Mouse (Mus musculus): ENCODE data around the gene Tpgs1. TPM values are rescaled to one million over a fixed set of nuclear protein-coding genes. Genes with fewer than 3 reads are reported as not detected.

Tpgs1 gene
- polyA plus RNA-seq (2021; fragmentation: Nextera tagmentation): 151 and 171 TPM in 2 replicates
- long read RNA-seq, experiment 1, transcript Tpgs1-201 (2 exons, 1,143 nt): major isoform, 207 of 219 reads
- long read RNA-seq, experiment 1, partial matches to known transcripts: 5 of 219 reads
- long read RNA-seq, experiment 1, other reads (novel, unspliced or antisense): 6 of 219 reads
- long read RNA-seq, experiment 2, transcript Tpgs1-201 (2 exons, 1,143 nt): major isoform, 127 of 128 reads
- long read RNA-seq, experiment 2, partial matches to known transcripts: 0 of 128 reads
- long read RNA-seq, experiment 2, other reads (novel, unspliced or antisense): 0 of 128 reads

DNA sequence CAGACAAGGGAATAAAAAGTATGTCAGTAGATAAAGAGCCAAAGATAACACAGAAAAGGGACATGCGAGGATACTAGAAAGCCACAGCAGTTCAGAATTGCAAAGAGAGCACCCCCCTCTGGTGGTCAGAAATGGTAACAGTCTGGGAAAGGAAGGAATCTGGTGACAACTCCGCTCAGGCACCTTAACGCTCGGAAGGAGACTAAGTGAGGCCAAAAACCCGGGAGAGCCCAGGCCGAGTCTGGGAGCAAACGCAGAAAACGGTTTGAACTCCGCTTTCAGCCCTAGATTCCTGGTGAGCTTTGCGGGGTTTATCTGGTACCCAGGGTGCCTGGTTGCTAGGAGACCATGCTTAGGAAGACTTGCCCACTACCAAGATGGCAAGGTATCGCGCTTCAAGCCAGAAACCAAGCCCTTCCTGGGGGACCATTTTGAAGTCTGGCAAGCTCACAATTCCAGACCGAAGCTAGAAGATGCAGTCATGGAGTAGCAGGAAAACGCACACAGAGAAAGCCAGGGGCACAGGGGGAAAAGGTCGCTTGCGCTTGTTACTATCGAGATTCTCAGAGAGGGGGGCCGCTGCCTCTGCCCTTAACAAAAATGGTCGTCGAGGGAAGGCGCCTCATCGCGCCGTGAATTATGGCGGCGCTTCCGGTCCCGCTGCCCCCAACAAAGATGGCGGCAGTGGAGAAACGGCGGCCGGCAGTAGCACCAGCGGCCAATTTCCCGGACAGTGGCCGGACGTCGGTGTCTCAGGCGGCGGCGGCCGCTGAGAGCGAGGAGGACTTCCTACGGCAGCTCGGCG, at the start of gene Tpgs1:
TSS of gene Tpgs1 (plus strand) at position 599 of the 805 bp plus-strand sequence.

DNA sequence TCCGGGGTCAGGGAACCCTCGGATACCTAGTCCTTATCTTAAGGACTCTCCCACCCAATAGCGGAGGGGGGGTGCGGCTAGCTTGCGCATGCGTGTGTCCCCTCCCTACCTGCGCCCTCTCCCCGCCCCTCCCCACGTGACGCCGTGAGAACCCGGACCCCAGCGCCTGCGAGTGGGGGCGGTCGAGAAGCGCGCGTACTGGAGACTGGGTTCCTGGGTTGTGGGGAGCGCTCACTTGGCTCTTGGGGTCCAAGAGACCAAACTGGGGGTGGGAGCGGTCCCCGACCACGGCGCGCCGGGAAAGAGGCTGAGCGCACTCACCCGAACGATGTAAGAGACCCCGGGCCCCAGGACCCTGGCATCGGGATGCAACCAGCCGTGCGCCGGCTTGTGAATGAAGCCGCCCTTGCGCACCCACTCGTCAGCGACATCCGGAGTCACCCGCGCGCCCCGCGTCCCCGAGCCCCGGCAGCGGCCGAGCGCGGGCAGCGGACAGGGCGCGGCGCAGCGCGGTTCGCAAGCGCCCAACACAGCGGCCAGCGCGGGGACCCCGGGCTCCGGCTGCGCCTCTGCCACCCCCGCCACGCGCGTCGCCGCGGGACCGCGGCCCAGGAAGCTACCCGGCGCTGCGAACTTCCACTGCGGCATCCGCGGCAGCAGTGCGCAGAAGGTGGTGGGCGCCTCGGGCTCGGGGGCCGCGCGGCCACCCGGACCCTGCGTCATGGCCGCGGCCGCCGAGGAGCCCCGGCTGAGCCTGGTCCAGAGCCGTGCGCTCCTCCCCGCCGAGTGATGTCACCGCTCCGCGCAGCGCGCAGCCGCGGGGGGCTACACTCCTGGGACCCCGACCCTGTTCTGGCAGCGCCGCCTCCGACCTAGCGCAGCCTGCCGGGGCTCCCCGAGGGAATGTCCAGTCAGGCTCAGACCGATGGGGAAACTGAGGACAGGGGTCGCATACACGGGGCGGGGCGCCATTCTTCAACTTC, 31.8 kb upstream of the Tpgs1 start, which contains the start of gene Shc2:
TSS of gene Shc2 (minus strand) at position 791 of the 983 bp plus-strand sequence.

DNA sequence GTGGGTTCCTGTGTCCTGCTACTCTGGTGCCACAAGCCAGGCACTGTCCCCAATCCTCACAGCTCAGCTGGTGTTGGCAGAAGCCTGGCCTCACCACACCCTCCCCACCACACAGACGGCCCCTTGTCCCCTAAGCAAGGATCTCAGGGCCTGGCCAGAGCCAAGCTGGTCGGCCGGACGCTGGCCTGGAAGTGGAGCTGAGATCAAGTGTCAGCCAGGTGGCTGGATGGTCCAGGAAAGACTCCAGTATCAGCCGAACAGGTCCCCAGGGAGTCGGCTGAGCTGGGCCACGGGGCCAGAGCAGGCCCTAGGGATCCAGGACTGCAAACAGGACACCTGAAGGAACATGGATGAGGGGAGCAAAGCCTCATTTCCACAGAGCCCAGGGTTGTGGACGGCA, 23.5 kb upstream of the Tpgs1 start, which contains the start of gene Odf3l2:
TSS of gene Odf3l2 (minus strand) at position 28 of the 400 bp plus-strand sequence.

DNA sequence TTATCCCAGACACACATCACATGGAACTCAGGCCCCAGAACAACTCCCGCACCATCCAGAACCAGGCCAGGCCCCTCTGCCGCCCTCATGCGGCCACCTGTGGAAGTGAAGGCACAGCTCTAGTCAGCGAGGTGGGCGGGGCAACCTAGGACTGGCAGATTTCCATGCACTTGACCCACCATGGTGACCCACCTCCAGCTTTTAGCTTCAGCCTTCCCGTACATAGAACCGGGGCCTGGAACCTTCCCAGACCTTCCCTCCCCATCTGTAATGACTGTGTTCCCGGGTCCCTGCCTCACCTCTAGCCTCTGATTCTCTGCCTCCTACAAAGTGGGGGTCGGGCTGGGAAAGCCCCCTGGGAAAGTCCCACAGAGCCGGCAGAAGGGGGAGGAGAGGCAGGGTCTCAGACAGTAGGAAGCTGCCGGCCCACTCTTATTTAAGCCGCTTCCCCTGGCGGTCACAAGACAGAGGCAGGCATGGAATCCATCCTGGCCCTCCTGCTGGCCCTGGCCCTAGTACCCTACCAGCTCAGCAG, 5.0 kb upstream of the Tpgs1 start, which contains the start of gene Madcam1:
TSS of gene Madcam1 (plus strand) at position 429 of the 535 bp plus-strand sequence.

DNA sequence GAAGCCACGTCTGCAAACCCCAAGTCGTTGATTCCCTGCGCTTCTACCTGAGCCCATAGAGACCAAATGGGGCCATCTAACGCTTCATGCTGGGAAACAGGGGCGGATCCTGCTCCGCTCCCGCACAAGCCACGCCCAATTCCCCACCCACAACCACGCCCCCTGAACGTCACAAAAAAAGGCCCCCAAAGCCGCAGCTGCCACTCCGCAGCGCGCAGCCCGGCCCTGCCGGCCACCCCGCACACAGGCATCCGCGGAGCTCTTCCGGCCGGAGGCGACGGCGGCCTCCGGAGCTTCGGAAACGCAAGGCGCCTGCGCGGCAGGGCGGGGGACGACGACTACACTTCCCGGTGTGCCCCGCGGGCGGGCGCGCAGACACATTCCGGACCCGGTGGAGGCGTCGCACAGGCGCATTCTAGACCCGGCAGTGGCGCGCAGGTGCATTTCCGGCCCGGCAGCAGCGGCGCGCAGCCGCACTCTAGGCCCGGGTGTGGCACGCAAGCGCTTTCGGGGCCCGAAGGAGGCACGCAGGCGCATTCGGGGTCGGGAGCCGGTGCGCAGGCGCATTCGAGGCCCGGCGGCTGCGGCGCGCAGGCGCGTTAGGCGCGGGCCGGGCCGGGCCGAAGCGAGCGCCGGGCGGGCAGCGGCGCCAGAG, 12.5 kb downstream of the Tpgs1 start, which contains the start of gene Cdc34:
TSS of gene Cdc34 (plus strand) at position 605 of the 655 bp plus-strand sequence.

DNA sequence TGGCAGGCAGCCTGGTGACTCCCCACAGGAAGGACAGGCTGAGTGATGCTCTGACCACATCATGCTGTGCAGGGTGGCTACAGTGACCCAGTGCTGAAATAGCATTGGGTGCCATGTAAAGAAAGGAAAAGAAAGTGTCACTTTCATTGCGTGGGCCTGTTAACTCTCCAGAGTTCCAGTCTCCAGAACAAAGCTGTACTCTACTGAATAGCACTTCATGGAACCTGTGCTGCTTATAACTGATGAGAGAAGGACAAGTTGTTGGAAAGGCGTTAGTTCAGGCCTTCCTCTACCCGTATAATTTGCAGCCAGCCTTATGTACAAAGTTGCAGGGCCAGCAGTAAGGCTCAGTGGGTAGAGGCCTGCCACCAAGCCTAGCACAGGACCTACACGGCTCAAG, 19.6 kb downstream of the Tpgs1 start, which contains the start of gene Gzmm:
TSS of gene Gzmm (plus strand) at position 301 of the 400 bp plus-strand sequence.

DNA sequence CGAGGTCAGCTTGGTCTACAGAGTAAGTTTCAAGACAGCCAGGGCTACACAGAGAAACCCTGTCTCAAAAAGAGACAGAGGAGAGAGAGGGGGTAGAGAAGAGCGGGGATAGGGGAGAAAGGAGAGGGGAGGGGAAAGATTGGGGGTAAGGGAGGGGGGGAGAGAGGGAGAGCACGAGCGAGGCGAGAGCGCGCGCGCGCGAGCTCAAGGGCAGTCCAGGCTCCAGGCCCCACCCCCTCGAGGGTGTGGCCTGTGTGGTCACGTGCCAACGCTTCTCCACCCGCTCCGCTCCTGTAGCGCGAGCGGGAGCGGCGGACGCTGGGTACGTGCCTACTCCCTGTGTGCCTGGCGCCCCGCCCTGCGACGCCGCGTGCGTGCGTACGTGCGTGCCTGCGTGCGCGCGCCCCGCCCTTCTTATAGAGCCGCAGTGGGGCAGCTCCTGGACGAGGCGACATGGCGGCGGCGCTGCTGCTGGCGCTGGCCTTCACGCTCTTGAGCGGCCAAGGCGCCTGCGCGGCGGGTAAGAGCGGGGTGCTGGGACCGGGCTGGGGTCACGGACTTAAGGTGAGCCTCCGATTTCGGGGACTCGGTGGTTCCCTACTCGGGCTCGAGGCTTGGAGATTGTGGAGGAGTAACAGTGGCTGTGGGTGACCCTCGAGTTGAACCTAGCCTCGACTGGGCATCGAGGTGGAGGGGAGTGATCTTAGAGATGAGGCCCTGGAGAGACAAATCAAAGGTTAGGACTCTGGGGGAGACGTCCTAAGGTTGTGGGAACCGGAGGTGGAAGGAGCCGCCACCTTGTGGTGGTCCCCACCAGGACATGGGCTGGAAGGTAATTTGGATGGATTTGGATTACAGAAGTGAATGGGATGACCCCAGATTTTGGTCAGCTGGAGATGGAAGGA, 35.1 kb downstream of the Tpgs1 start, which contains the start of gene Bsg:
TSS of gene Bsg (plus strand) at position 427 of the 905 bp plus-strand sequence.

DNA sequence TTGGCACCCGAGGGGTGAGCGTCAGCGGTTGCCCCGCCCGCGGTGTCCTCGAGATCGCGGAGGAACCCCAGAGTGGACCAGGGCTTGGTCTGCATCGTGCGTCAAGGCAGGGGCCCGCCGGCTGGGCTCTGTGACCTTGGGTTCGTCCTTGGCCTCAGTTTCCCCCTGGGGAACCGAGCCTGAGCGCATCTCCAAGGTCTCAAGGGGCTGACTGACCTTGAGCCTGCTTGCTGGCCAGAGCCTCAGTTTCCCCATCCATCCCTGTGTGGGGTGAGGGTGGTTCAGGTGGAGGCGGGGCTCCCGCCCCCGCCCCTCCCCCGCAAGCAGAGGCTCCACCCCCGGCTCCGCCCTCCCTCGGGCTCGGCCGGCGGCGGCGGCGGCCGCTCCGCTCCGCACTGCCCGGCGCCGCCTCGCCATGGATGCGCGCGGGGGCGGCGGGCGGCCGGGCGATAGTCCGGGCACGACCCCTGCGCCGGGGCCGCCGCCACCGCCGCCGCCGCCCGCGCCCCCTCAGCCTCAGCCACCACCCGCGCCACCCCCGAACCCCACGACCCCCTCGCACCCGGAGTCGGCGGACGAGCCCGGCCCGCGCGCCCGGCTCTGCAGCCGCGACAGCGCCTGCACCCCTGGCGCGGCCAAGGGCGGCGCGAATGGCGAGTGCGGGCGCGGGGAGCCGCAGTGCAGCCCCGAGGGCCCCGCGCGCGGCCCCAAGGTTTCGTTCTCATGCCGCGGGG, 47.3 kb downstream of the Tpgs1 start, which contains the start of gene Hcn2:
TSS of gene Hcn2 (plus strand) at position 381 of the 734 bp plus-strand sequence.

Other genes starting within 250 kb of the Tpgs1 start
- gene Vmn2r83, start 200.6 kb upstream of the Tpgs1 start, polyA plus RNA-seq (2021; fragmentation: Nextera tagmentation): not detected in 2 replicates
- 9.8 and 11.2 TPM in 2 replicates for gene Plpp2, start 135.6 kb upstream of the Tpgs1 start, polyA plus RNA-seq (2021; fragmentation: Nextera tagmentation)
- 21.2 and 25.3 TPM in 2 replicates for gene Mier2, start 114.2 kb upstream of the Tpgs1 start, polyA plus RNA-seq (2021; fragmentation: Nextera tagmentation)
- 0.51 and 1.1 TPM in 2 replicates for gene Theg, start 82.0 kb upstream of the Tpgs1 start, polyA plus RNA-seq (2021; fragmentation: Nextera tagmentation)
- 0.78 and 0.80 TPM in 2 replicates for gene C2cd4c, start 55.3 kb upstream of the Tpgs1 start, polyA plus RNA-seq (2021; fragmentation: Nextera tagmentation)
- 2.2 and 2.3 TPM in 2 replicates for gene Shc2, start 31.5 kb upstream of the Tpgs1 start, polyA plus RNA-seq (2021; fragmentation: Nextera tagmentation)
- 0.15 and 0.30 TPM in 2 replicates for gene Odf3l2, start 23.6 kb upstream of the Tpgs1 start, polyA plus RNA-seq (2021; fragmentation: Nextera tagmentation)
- gene Madcam1, start 4.8 kb upstream of the Tpgs1 start, polyA plus RNA-seq (2021; fragmentation: Nextera tagmentation): not detected in 2 replicates
- gene Cdc34, start 12.8 kb downstream of the Tpgs1 start, polyA plus RNA-seq (2021; fragmentation: Nextera tagmentation): 14.9 TPM in 2 replicates
- 0.60 and 4.2 TPM in 2 replicates for gene Gzmm, start 19.7 kb downstream of the Tpgs1 start, polyA plus RNA-seq (2021; fragmentation: Nextera tagmentation)
- gene Bsg, start 35.1 kb downstream of the Tpgs1 start, polyA plus RNA-seq (2021; fragmentation: Nextera tagmentation): 1,334 and 1,835 TPM in 2 replicates
- 3.3 and 4.4 TPM in 2 replicates for gene Hcn2, start 47.3 kb downstream of the Tpgs1 start, polyA plus RNA-seq (2021; fragmentation: Nextera tagmentation)
- gene Polrmt, start 77.2 kb downstream of the Tpgs1 start, polyA plus RNA-seq (2021; fragmentation: Nextera tagmentation): 15.8 and 20.0 TPM in 2 replicates
- gene Fgf22, start 85.7 kb downstream of the Tpgs1 start, polyA plus RNA-seq (2021; fragmentation: Nextera tagmentation): 1.9 and 3.3 TPM in 2 replicates
- gene Rnf126, start 97.6 kb downstream of the Tpgs1 start, polyA plus RNA-seq (2021; fragmentation: Nextera tagmentation): 7.6 and 10.5 TPM in 2 replicates
- gene Fstl3, start 107.9 kb downstream of the Tpgs1 start, polyA plus RNA-seq (2021; fragmentation: Nextera tagmentation): 0.79 and 0.89 TPM in 2 replicates
- 1.3 and 1.7 TPM in 2 replicates for gene Prss57, start 121.6 kb downstream of the Tpgs1 start, polyA plus RNA-seq (2021; fragmentation: Nextera tagmentation)
- gene Palm, start 124.2 kb downstream of the Tpgs1 start, polyA plus RNA-seq (2021; fragmentation: Nextera tagmentation): 67.9 and 93.7 TPM in 2 replicates
- 0.15 and 0.28 TPM in 2 replicates for gene Misp, start 151.6 kb downstream of the Tpgs1 start, polyA plus RNA-seq (2021; fragmentation: Nextera tagmentation)
- 17.4 and 20.4 TPM in 2 replicates for gene Ptbp1, start 185.1 kb downstream of the Tpgs1 start, polyA plus RNA-seq (2021; fragmentation: Nextera tagmentation)
- 4.5 and 6.4 TPM in 2 replicates for gene Prtn3, start 205.1 kb downstream of the Tpgs1 start, polyA plus RNA-seq (2021; fragmentation: Nextera tagmentation)
- gene Plppr3, start 205.3 kb downstream of the Tpgs1 start, polyA plus RNA-seq (2021; fragmentation: Nextera tagmentation): 35.4 and 44.1 TPM in 2 replicates
- not detected in 2 replicates for gene Elane, start 216.9 kb downstream of the Tpgs1 start, polyA plus RNA-seq (2021; fragmentation: Nextera tagmentation)
- not detected in 2 replicates for gene Cfd, start 221.5 kb downstream of the Tpgs1 start, polyA plus RNA-seq (2021; fragmentation: Nextera tagmentation)
- 44.2 and 50.2 TPM in 2 replicates for gene Med16, start 239.6 kb downstream of the Tpgs1 start, polyA plus RNA-seq (2021; fragmentation: Nextera tagmentation)
- not detected in 2 replicates for gene Gm26602, start 241.5 kb downstream of the Tpgs1 start, polyA plus RNA-seq (2021; fragmentation: Nextera tagmentation)
- gene Kiss1r, start 247.6 kb downstream of the Tpgs1 start, polyA plus RNA-seq (2021; fragmentation: Nextera tagmentation): 4.1 and 4.4 TPM in 2 replicates

All from layer of hippocampus, adult 6 months (tissue).